In the genomic region with DNA sequence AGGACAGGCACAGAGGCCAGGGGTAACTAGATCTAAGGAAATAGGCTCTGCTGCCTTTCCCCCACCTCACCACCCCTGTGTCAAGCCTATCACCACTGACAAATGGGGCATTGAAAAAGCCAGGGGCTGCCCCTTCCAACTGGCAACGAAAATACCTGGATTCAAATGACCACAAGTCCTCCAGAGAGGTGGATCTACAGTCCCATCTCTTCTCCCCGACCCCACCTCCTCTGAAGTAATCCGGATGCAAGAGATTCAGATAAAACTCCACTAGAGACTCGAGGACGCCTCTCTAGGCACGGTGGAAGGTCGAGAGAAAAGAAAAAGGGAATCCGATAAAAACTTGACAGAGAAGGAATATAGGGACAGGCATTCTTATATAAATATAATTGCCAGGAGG, we compare ENCODE assay signal across 8 mouse cellular contexts. TPM values are rescaled to one million over a fixed set of nuclear protein-coding genes. Genes with fewer than 3 reads are reported as not detected.
DNase-seq lines count a peak whose midpoint lies in the region; ATAC-seq and TF ChIP-seq lines count a peak whose summit lies in the region.

No protein-coding gene starts in this region.

- H3K79me2 ChIP-seq in heart, adult 2 months (replicated peaks; ENCODE audit: control insufficient read depth, insufficient read depth, low read length), result no peaks in the 10 kb centered on the region

- H3K36me3 ChIP-seq in heart, adult 2 months (ENCODE audit: control insufficient read depth, insufficient read depth, low read length), result no peaks in the 10 kb centered on the region
- H3K36me3 ChIP-seq in heart, embryonic 16.5 days (ENCODE audit: control insufficient read depth, insufficient read depth), result peaks cover 4% of the 10 kb centered on the region; the same call in 1 of the 2 replicates
- peaks cover 4% of the 10 kb centered on the region; the same call in 1 of the 2 replicates for H3K36me3 ChIP-seq in midbrain, embryonic 11.5 days (ENCODE audit: control insufficient read depth, insufficient read depth, low read length)

- no peak for TF ChIP-seq CTCF in heart, adult 2 months (IDR thresholded peaks at IDR 0.05)
- TF ChIP-seq CTCF in Patski (IDR thresholded peaks at IDR 0.05), result no peak

- no peaks in the 10 kb centered on the region for H3K27me3 ChIP-seq in heart, adult 2 months (ENCODE audit: control insufficient read depth, insufficient read depth, low read length)
- no peaks in the 10 kb centered on the region for H3K27me3 ChIP-seq in Patski
- no peaks in the 10 kb centered on the region for H3K27me3 ChIP-seq in heart, embryonic 16.5 days (ENCODE audit: control insufficient read depth, insufficient read depth, low read length)
- no peaks in the 10 kb centered on the region for H3K27me3 ChIP-seq in midbrain, embryonic 11.5 days (ENCODE audit: control insufficient read depth, insufficient read depth, low read length)

- 2% methylated on average over 8 of the region's 8 CpGs for WGBS in heart, adult 2 months
- WGBS in heart, embryonic 16.5 days, result 2% methylated on average over 8 of the region's 8 CpGs
- WGBS in midbrain, embryonic 11.5 days, result 4% methylated on average over 8 of the region's 8 CpGs

- no peaks in the 10 kb centered on the region for H3K9me3 ChIP-seq in heart, embryonic 16.5 days (replicated peaks; ENCODE audit: control insufficient read depth, low read length)
- no peaks in the 10 kb centered on the region for H3K9me3 ChIP-seq in midbrain, embryonic 11.5 days (ENCODE audit: control insufficient read depth, low read length)

- no peak for TF ChIP-seq POLR2A in heart, adult 2 months (IDR thresholded peaks at IDR 0.05; ENCODE audit: insufficient read depth, low read depth, low read length)

- CTCF ChIA-PET in Patski (lab: Charles Lee), result no interaction called here

- peaks cover 1% of the 10 kb centered on the region for H3K4me1 ChIP-seq in heart, adult 2 months (ENCODE audit: control insufficient read depth, insufficient read depth, low read length)
- peaks cover 11% of the 10 kb centered on the region for H3K4me1 ChIP-seq in heart, embryonic 16.5 days (ENCODE audit: control insufficient read depth, insufficient read depth, low read length)
- peaks cover 14% of the 10 kb centered on the region for H3K4me1 ChIP-seq in midbrain, embryonic 11.5 days (ENCODE audit: control insufficient read depth, insufficient read depth, low read length)

- no peak for TF ChIP-seq EP300 in heart, adult 2 months (IDR thresholded peaks at IDR 0.05; ENCODE audit: insufficient read depth, low read depth, low read length)

- DNase-seq in heart, adult 2 months, result no peak
- DNase-seq in heart, postnatal 10 days, result no peak
- DNase-seq in Patski (ENCODE audit: low read depth, low spot score), result no peak
- DNase-seq in midbrain, embryonic 11.5 days (ENCODE audit: low spot score, missing footprints), result peak; percentile 91
- DNase-seq in right cerebral cortex, postnatal 25 days, result no peak
- DNase-seq in left cerebral cortex, adult 18-20 months (ENCODE audit: low spot score in 2 of 2), result no peak

- peak; percentile 0 for ATAC-seq in Patski
- no peak for ATAC-seq in heart, embryonic 16.5 days (replicated peaks; ENCODE audit: extremely low read depth, insufficient read depth, low FRiP score)
- no peak for ATAC-seq in midbrain, embryonic 11.5 days (ENCODE audit: low FRiP score)
- ATAC-seq in megakaryocyte progenitor cell, adult 5-6 weeks (replicated peaks; ENCODE audit: poor library complexity), result no peak

- in situ Hi-C loops in Patski (cut with MboI; ENCODE audit: low pct_unique_long_range_greater_than_20kb), result no loop called here

- H3K4me2 ChIP-seq in heart, embryonic 16.5 days (ENCODE audit: low read depth, low read length), result peak overlapping the region; percentile 91
- peak overlapping the region; percentile 64 for H3K4me2 ChIP-seq in midbrain, embryonic 11.5 days

- POLR2A ChIA-PET in Patski (lab: Charles Lee), result interaction anchor here (0.7 to 1.7 kb wide), 4 partner anchors 20 to 33 kb away, joined by 3 to 7 read pairs (median 4); no protein-coding TSS in a partner anchor

- intact Hi-C loops in heart, adult 2 months (cut with DNase I), result loop anchor here (1.0 to 2.0 kb wide), 2 partner anchors 26 to 578 kb away; a partner anchor contains a TSS
- intact Hi-C loops in heart, postnatal 10 days (cut with DNase I), result loop anchor here (2.0 kb wide), 1 partner anchor 28 kb away; no protein-coding TSS in a partner anchor

- H3K4me3 ChIP-seq in heart, adult 2 months, result peak overlapping the region; percentile 82
- H3K4me3 ChIP-seq in heart, embryonic 16.5 days (ENCODE audit: low read length), result peak overlapping the region; percentile 77
- peak overlapping the region; percentile 73 for H3K4me3 ChIP-seq in midbrain, embryonic 11.5 days (ENCODE audit: low read depth, low read length)

- peak overlapping the region; percentile 94 for H3K27ac ChIP-seq in heart, adult 2 months
- H3K27ac ChIP-seq in heart, embryonic 16.5 days (ENCODE audit: low read length), result peak overlapping the region; percentile 95
- no peak overlapping the region for H3K27ac ChIP-seq in midbrain, embryonic 11.5 days (ENCODE audit: low read depth, low read length)

- peak overlapping the region; percentile 29; the same call in 1 of the 2 replicates for H3K9ac ChIP-seq in heart, adult 2 months (ENCODE audit: low read depth, low read length)
- peak overlapping the region; percentile 82 for H3K9ac ChIP-seq in heart, embryonic 16.5 days (ENCODE audit: low read length)
- H3K9ac ChIP-seq in midbrain, embryonic 11.5 days (ENCODE audit: low read length), result peak overlapping the region; percentile 86

RNA-seq across cellular contexts. Expression of a gene that starts 0.9 kb away (rescaled TPM):
- 1 to 10 TPM; 4.4 to 5.4 TPM for total RNA-seq in heart, adult 2 months (2021)
- 2.8 and 4.4 TPM in 2 replicates for polyA plus RNA-seq in heart, adult 2 months (2012; rRNA removed)
- total RNA-seq in heart, postnatal 10 days (2021), result 1 to 10 TPM; 6.7 to 7.4 TPM
- polyA plus RNA-seq in Patski (2021), result 14.0 TPM
- polyA plus RNA-seq in heart, embryonic 16.5 days (2015; fragmentation: Nextera tagmentation; extraction: Ambion mirVana), result 8.7 and 10.5 TPM in 2 replicates
- polyA plus RNA-seq in midbrain, embryonic 11.5 days (2014; fragmentation: Nextera tagmentation; extraction: Ambion mirVana), result 12.3 and 13.6 TPM in 2 replicates
- 16.6 and 18.3 TPM in 2 replicates for total RNA-seq in megakaryocyte progenitor cell, adult 5-6 weeks (2015)
- 18.9 and 25.2 TPM in 2 replicates for total RNA-seq in megakaryocyte progenitor cell, adult 5-6 weeks (2017)
- 10 to 100 TPM; 13.8 to 22.5 TPM for total RNA-seq in left cerebral cortex, adult 18-20 months (2021)

RNA-seq across cellular contexts. Expression of a gene that starts 1.1 kb away (rescaled TPM):
- 10 to 100 TPM; 11.4 to 12.0 TPM for total RNA-seq in heart, adult 2 months (2021)
- polyA plus RNA-seq in heart, adult 2 months (2012; rRNA removed), result 6.9 and 11.7 TPM in 2 replicates
- 10 to 100 TPM in 1 of 2 experiments, 1 to 10 TPM in 1; 9.7 to 10.8 TPM for total RNA-seq in heart, postnatal 10 days (2021)
- 17.0 TPM for polyA plus RNA-seq in Patski (2021)
- polyA plus RNA-seq in heart, embryonic 16.5 days (2015; fragmentation: Nextera tagmentation; extraction: Ambion mirVana), result 18.5 and 20.3 TPM in 2 replicates
- 22.0 and 23.9 TPM in 2 replicates for polyA plus RNA-seq in midbrain, embryonic 11.5 days (2014; fragmentation: Nextera tagmentation; extraction: Ambion mirVana)
- total RNA-seq in megakaryocyte progenitor cell, adult 5-6 weeks (2015), result 12.8 and 15.7 TPM in 2 replicates
- 18.9 and 22.1 TPM in 2 replicates for total RNA-seq in megakaryocyte progenitor cell, adult 5-6 weeks (2017)
- total RNA-seq in left cerebral cortex, adult 18-20 months (2021), result 10 to 100 TPM; 14.0 TPM

RNA-seq across cellular contexts. Expression of a gene that starts 36.1 kb away (rescaled TPM):
- total RNA-seq in heart, adult 2 months (2021), result 100 to 1,000 TPM; 143 to 167 TPM
- 117 and 173 TPM in 2 replicates for polyA plus RNA-seq in heart, adult 2 months (2012; rRNA removed)
- total RNA-seq in heart, postnatal 10 days (2021), result 100 to 1,000 TPM; 171 to 185 TPM
- polyA plus RNA-seq in Patski (2021), result 231 TPM
- polyA plus RNA-seq in heart, embryonic 16.5 days (2015; fragmentation: Nextera tagmentation; extraction: Ambion mirVana), result 14.6 and 19.6 TPM in 2 replicates
- polyA plus RNA-seq in midbrain, embryonic 11.5 days (2014; fragmentation: Nextera tagmentation; extraction: Ambion mirVana), result 215 and 262 TPM in 2 replicates
- total RNA-seq in megakaryocyte progenitor cell, adult 5-6 weeks (2015), result 256 and 268 TPM in 2 replicates
- 174 and 218 TPM in 2 replicates for total RNA-seq in megakaryocyte progenitor cell, adult 5-6 weeks (2017)
- total RNA-seq in left cerebral cortex, adult 18-20 months (2021), result 100 to 1,000 TPM; 162 to 168 TPM

Comparison
In these comparisons a context has a peak if more than half of its experiments do, and no peak if none do; other contexts are left out.
1. H3K9ac ChIP-seq: peak in every context shown above with its lines; median percentile 86 in midbrain, embryonic 11.5 days; 82 in heart, embryonic 16.5 days; 29 in heart, adult 2 months.